Comparison of ENCODE assay signal across 8 mouse cellular contexts in the genomic region with DNA sequence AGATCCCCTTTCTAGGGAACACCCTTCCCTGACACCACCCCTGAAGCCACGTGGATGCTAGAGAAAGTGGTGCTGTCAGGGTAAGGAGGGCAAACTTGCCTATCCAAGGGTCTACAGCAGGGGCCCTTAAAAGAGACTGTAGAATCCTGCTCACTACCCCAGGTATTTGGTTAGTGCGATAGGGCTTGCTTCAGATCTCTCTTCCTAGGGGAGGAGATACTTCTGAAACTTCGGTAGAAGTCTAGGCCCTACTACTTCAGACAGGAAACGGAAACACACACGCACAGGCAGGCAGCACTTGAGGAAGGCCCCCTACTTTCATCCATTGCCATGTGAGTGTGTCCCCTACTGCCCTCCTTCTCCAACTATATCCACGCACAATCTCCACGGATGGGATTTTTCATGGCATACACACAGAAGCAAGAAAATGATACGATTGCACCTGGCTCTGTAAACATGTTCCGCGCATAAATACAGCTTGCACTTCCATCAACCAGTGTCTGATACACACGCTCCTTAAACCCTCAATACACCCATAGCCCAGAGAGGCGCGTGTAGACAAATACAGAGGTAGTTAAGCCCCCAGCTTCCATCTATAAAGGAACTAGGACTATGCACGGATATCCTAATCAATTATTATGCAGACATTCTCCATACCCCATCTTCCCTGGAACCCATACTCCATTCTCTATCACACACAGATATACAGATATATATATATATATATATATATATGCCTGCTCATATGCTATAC. TPM values are rescaled to one million over a fixed set of nuclear protein-coding genes. Genes with fewer than 3 reads are reported as not detected.
DNase-seq lines count a peak whose midpoint lies in the region; ATAC-seq and TF ChIP-seq lines count a peak whose summit lies in the region.

No protein-coding gene starts in this region.

- peak overlapping the region; percentile 87 for H3K27ac ChIP-seq in kidney, adult 2 months (ENCODE audit: insufficient read depth, low read depth, low read length)
- H3K27ac ChIP-seq in bone marrow macrophage, adult 2 months (ENCODE audit: insufficient read depth, low read depth, low read length), result peak overlapping the region; percentile 89
- peak overlapping the region; percentile 79 for H3K27ac ChIP-seq in midbrain, postnatal 0 days (ENCODE audit: low read depth, low read length)

- WGBS in kidney, adult 2 months, result 36% methylated on average over 14 of the region's 14 CpGs
- WGBS in midbrain, postnatal 0 days, result 30% methylated on average over 14 of the region's 14 CpGs

- DNase-seq in kidney, adult 2 months, result no peak
- DNase-seq in kidney, adult 18-20 months, result no peak
- DNase-seq in induced T-regulatory cell, adult 2 months (ENCODE audit: low read depth), result peak; percentile 82
- DNase-seq in midbrain, postnatal 0 days (ENCODE audit: low spot score), result no peak
- DNase-seq in right cerebral cortex, adult 2 months (ENCODE audit: low spot score in 2 of 2), result no peak
- no peak for DNase-seq in adipocyte (ENCODE audit: low spot score)

- TF ChIP-seq CTCF in kidney, adult 2 months (conservative IDR thresholded peaks at IDR 0.05; ENCODE audit: insufficient read depth, insufficient read length, low read depth, low read length), result no peak
- TF ChIP-seq CTCF in bone marrow macrophage, adult 2 months (IDR thresholded peaks at IDR 0.05; ENCODE audit: low read depth, low read length), result no peak
- TF ChIP-seq CTCF in midbrain, postnatal 0 days (IDR thresholded peaks at IDR 0.05), result no peak

- H3K4me1 ChIP-seq in kidney, adult 2 months (ENCODE audit: control insufficient read depth, insufficient read depth, low read length), result peaks cover 48% of the 10 kb centered on the region
- H3K4me1 ChIP-seq in bone marrow macrophage, adult 2 months (ENCODE audit: control insufficient read depth, insufficient read depth, low read length), result peaks cover 35% of the 10 kb centered on the region
- H3K4me1 ChIP-seq in midbrain, postnatal 0 days (ENCODE audit: insufficient read depth, low read length), result peaks cover 56% of the 10 kb centered on the region

- no peak for TF ChIP-seq POLR2A in kidney, adult 2 months (IDR thresholded peaks at IDR 0.05; ENCODE audit: low read depth, low read length)
- no peak for TF ChIP-seq POLR2A in bone marrow macrophage, adult 2 months (IDR thresholded peaks at IDR 0.05; ENCODE audit: borderline replicate concordance, low read depth, low read length)

- H3K36me3 ChIP-seq in kidney, adult 2 months (ENCODE audit: control insufficient read depth, insufficient read depth, low read length), result peaks cover under 1% of the 10 kb centered on the region; the same call in 1 of the 2 replicates
- H3K36me3 ChIP-seq in midbrain, postnatal 0 days (ENCODE audit: insufficient read depth, low read length), result peaks cover 4% of the 10 kb centered on the region

- H3K4me2 ChIP-seq in midbrain, postnatal 0 days (ENCODE audit: low read depth, low read length, poor library complexity, severe bottlenecking), result peak overlapping the region; percentile 94

- no peaks in the 10 kb centered on the region for H3K9me3 ChIP-seq in midbrain, postnatal 0 days (ENCODE audit: low read length)

- H3K4me3 ChIP-seq in kidney, adult 2 months (ENCODE audit: insufficient read depth, low read depth, low read length), result peak overlapping the region; percentile 67; the same call in 1 of the 2 replicates
- peak overlapping the region; percentile 62 for H3K4me3 ChIP-seq in bone marrow macrophage, adult 2 months (ENCODE audit: insufficient read depth, low read length)
- peak overlapping the region; percentile 61 for H3K4me3 ChIP-seq in midbrain, postnatal 0 days (ENCODE audit: low read depth, low read length)

- no peaks in the 10 kb centered on the region for H3K27me3 ChIP-seq in kidney, adult 2 months (replicated peaks; ENCODE audit: control insufficient read depth, insufficient read depth, low read length)
- H3K27me3 ChIP-seq in midbrain, postnatal 0 days (ENCODE audit: insufficient read depth, low read length), result no peaks in the 10 kb centered on the region

- H3K9ac ChIP-seq in midbrain, postnatal 0 days (replicated peaks; ENCODE audit: low read length, poor library complexity, severe bottlenecking), result peak overlapping the region; percentile 74; the same call in 1 of the 2 replicates

- no peak for ATAC-seq in midbrain, postnatal 0 days (ENCODE audit: low FRiP score)
- no peak for ATAC-seq in monocyte, adult 5-6 weeks (replicated peaks; ENCODE audit: insufficient number of reproducible peaks, low FRiP score, low TSS enrichment, poor library complexity, severe bottlenecking)

RNA-seq across cellular contexts. Expression of a gene that starts 4.4 kb away (rescaled TPM):
- polyA plus RNA-seq in kidney, adult 2 months (2012; rRNA removed), result 10.7 and 10.8 TPM in 2 replicates
- 10.9 and 16.5 TPM in 2 replicates for polyA plus RNA-seq in bone marrow macrophage, adult 2 months (2012; ENCODE audit: insufficient read depth, insufficient read length, missing spikeins)
- total RNA-seq in midbrain, postnatal 0 days (2014; rRNA removed), result 9.9 and 10.4 TPM in 2 replicates
- polyA plus RNA-seq in midbrain, postnatal 0 days (2015; fragmentation: Nextera tagmentation; extraction: Ambion mirVana), result 8.8 and 9.8 TPM in 2 replicates
- total RNA-seq in monocyte, adult 5-6 weeks (2017), result 4.4 to 21.4 TPM (median 6.6 TPM) in 3 replicates

RNA-seq across cellular contexts. Expression of a gene that starts 4.7 kb away (rescaled TPM):
- polyA plus RNA-seq in kidney, adult 2 months (2012; rRNA removed), result 107 and 111 TPM in 2 replicates
- polyA plus RNA-seq in bone marrow macrophage, adult 2 months (2012; ENCODE audit: insufficient read depth, insufficient read length, missing spikeins), result 103 and 106 TPM in 2 replicates
- 121 and 139 TPM in 2 replicates for total RNA-seq in midbrain, postnatal 0 days (2014; rRNA removed)
- polyA plus RNA-seq in midbrain, postnatal 0 days (2015; fragmentation: Nextera tagmentation; extraction: Ambion mirVana), result 83.7 and 84.5 TPM in 2 replicates
- 90.1 to 143 TPM (median 108 TPM) in 3 replicates for total RNA-seq in monocyte, adult 5-6 weeks (2017)

RNA-seq across cellular contexts. Expression of a gene that starts 35.3 kb away (rescaled TPM):
- 8.4 and 10.0 TPM in 2 replicates for polyA plus RNA-seq in kidney, adult 2 months (2012; rRNA removed)
- polyA plus RNA-seq in bone marrow macrophage, adult 2 months (2012; ENCODE audit: insufficient read depth, insufficient read length, missing spikeins), result 15.8 and 16.8 TPM in 2 replicates
- 26.0 and 35.5 TPM in 2 replicates for total RNA-seq in midbrain, postnatal 0 days (2014; rRNA removed)
- 55.7 and 63.5 TPM in 2 replicates for polyA plus RNA-seq in midbrain, postnatal 0 days (2015; fragmentation: Nextera tagmentation; extraction: Ambion mirVana)
- 30.2 to 54.5 TPM (median 30.5 TPM) in 3 replicates for total RNA-seq in monocyte, adult 5-6 weeks (2017)

RNA-seq across cellular contexts. Expression of a gene that starts 37.0 kb away (rescaled TPM):
- polyA plus RNA-seq in kidney, adult 2 months (2012; rRNA removed), result 4.8 and 5.5 TPM in 2 replicates
- 6.7 and 6.9 TPM in 2 replicates for polyA plus RNA-seq in bone marrow macrophage, adult 2 months (2012; ENCODE audit: insufficient read depth, insufficient read length, missing spikeins)
- 8.9 and 9.4 TPM in 2 replicates for total RNA-seq in midbrain, postnatal 0 days (2014; rRNA removed)
- polyA plus RNA-seq in midbrain, postnatal 0 days (2015; fragmentation: Nextera tagmentation; extraction: Ambion mirVana), result 3.9 and 4.6 TPM in 2 replicates
- 4.3 to 14.7 TPM (median 6.0 TPM) in 3 replicates for total RNA-seq in monocyte, adult 5-6 weeks (2017)

RNA-seq across cellular contexts. Expression of a gene that starts 42.0 kb away (rescaled TPM):
- polyA plus RNA-seq in kidney, adult 2 months (2012; rRNA removed), result 11.4 and 12.2 TPM in 2 replicates
- 9.6 and 13.2 TPM in 2 replicates for polyA plus RNA-seq in bone marrow macrophage, adult 2 months (2012; ENCODE audit: insufficient read depth, insufficient read length, missing spikeins)
- total RNA-seq in midbrain, postnatal 0 days (2014; rRNA removed), result 17.4 and 18.9 TPM in 2 replicates
- polyA plus RNA-seq in midbrain, postnatal 0 days (2015; fragmentation: Nextera tagmentation; extraction: Ambion mirVana), result 18.1 and 20.1 TPM in 2 replicates
- total RNA-seq in monocyte, adult 5-6 weeks (2017), result 7.5 to 16.0 TPM (median 11.5 TPM) in 3 replicates
